15 mouse cellular contexts compared by ENCODE assay signal in the genomic region with DNA sequence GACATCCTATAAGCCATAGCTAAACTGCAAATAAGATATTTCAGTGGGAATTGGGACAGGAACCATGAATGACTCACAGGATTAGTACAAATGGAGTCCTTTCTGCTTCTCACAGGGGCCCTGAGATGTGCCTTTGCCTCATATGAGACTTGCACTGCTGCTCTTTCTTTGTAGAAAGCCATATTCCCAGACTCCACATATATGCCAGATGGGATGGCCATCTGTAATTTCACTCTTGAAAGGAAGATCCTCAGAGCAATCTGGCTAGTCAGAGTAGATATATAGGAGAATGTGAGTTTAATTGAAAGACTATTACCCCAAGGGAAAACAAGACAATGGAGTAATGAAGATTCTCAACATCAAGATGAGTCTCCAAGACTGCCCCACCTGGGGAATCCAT. TPM values are rescaled to one million over a fixed set of nuclear protein-coding genes. Genes with fewer than 3 reads are reported as not detected.
"Had no signal": no experiment of that assay in that cellular context is flagged by ENCODE, and none has a peak within 500 bp of the region (broad histone marks: within the 10 kb centered on the region; RNA-seq: fewer than 3 reads in every experiment).

No protein-coding gene starts in this region.

- H3K27me3 ChIP-seq: kidney, embryonic 15.5 days; liver, embryonic 15.5 days; midbrain, embryonic 15.5 days; neural tube, embryonic 12.5 days; stomach, embryonic 15.5 days had no signal

- H3K9ac ChIP-seq: kidney, embryonic 15.5 days; liver, embryonic 15.5 days; midbrain, embryonic 15.5 days; neural tube, embryonic 12.5 days; stomach, embryonic 15.5 days had no signal

- H3K9me3 ChIP-seq: kidney, embryonic 15.5 days; limb, embryonic 10.5 days; liver, embryonic 15.5 days; midbrain, embryonic 10.5 days; midbrain, embryonic 15.5 days; neural tube, embryonic 12.5 days; stomach, embryonic 15.5 days had no signal

- H3K27ac ChIP-seq: kidney, embryonic 15.5 days; limb, embryonic 10.5 days; liver, embryonic 15.5 days; midbrain, embryonic 10.5 days; midbrain, embryonic 15.5 days; neural tube, embryonic 12.5 days; stomach, embryonic 15.5 days had no signal

- H3K4me2 ChIP-seq: kidney, embryonic 15.5 days; liver, embryonic 11.5 days; liver, embryonic 15.5 days; midbrain, embryonic 15.5 days; neural tube, embryonic 12.5 days; stomach, embryonic 15.5 days had no signal

- H3K4me3 ChIP-seq: kidney, embryonic 15.5 days; limb, embryonic 10.5 days; liver, embryonic 15.5 days; midbrain, embryonic 10.5 days; midbrain, embryonic 15.5 days; neural tube, embryonic 12.5 days; stomach, embryonic 15.5 days had no signal

- H3K36me3 ChIP-seq: kidney, embryonic 15.5 days; limb, embryonic 10.5 days; liver, embryonic 15.5 days; midbrain, embryonic 10.5 days; midbrain, embryonic 15.5 days; neural tube, embryonic 12.5 days; stomach, embryonic 15.5 days had no signal

- H3K4me1 ChIP-seq: kidney, embryonic 15.5 days; limb, embryonic 10.5 days; liver, embryonic 15.5 days; midbrain, embryonic 10.5 days; midbrain, embryonic 15.5 days; neural tube, embryonic 12.5 days; stomach, embryonic 15.5 days had no signal

- DNase-seq: kidney, adult 2 months; kidney, postnatal 14 days; lung, adult 2 months; lung, postnatal 4 days; thymus, postnatal 4 days had no signal

- ATAC-seq: lung, postnatal 0 days; midbrain, embryonic 15.5 days had no signal

RNA-seq across cellular contexts. Expression of gene Rnf152, which starts 21.0 kb away (rescaled TPM):
- total RNA-seq: monocyte, adult 5-6 weeks had no signal
